Mouse (Mus musculus): ENCODE measurements around the gene Pax5. TPM values are rescaled to one million over a fixed set of nuclear protein-coding genes. Genes with fewer than 3 reads are reported as not detected.

The Pax5 gene
- polyA plus RNA-seq, 1 experiment: 6.3 TPM

GRCm38 (mm10) chr4:44482851-44483250 lies 227.4 kb downstream of the Pax5 start:
- no peak for TF ChIP-seq CTCF (IDR thresholded peaks at IDR 0.05; ENCODE audit: extremely low read depth, insufficient read length, insufficient replicate concordance, low read depth, low read length)
- TF ChIP-seq POLR2A (IDR thresholded peaks at IDR 0.05; ENCODE audit: low read depth, low read length): no peak
- H3K27ac ChIP-seq (ENCODE audit: insufficient read depth, low read depth, low read length): no peak overlapping the region
- H3K4me1 ChIP-seq (ENCODE audit: control insufficient read depth, insufficient read depth, insufficient read length, low read length): no peaks in the 10 kb centered on the region
- no peaks in the 10 kb centered on the region for H3K27me3 ChIP-seq (ENCODE audit: control insufficient read depth, insufficient read depth, low read length)
- no peak overlapping the region for H3K4me3 ChIP-seq (ENCODE audit: low read depth, low read length)
- no peaks in the 10 kb centered on the region for H3K36me3 ChIP-seq (ENCODE audit: control insufficient read depth, insufficient read depth, low read length)
- 80% methylated on average over 9 of the region's 9 CpGs for WGBS

- TF ChIP-seq CTCF (IDR thresholded peaks at IDR 0.05; ENCODE audit: extremely low read depth, insufficient read length, insufficient replicate concordance, low read depth, low read length) (no peak), POLR2A (IDR thresholded peaks at IDR 0.05; ENCODE audit: low read depth, low read length) (no peak)
- Histone ChIP-seq H3K27ac (ENCODE audit: insufficient read depth, low read depth, low read length) (no peak overlapping the region), H3K4me1 (ENCODE audit: control insufficient read depth, insufficient read depth, insufficient read length, low read length) (no peaks in the 10 kb centered on the region), H3K4me3 (ENCODE audit: low read depth, low read length) (no peak overlapping the region), H3K36me3 (ENCODE audit: control insufficient read depth, insufficient read depth, low read length) (no peaks in the 10 kb centered on the region), H3K27me3 (ENCODE audit: control insufficient read depth, insufficient read depth, low read length) (no peaks in the 10 kb centered on the region)
- 86% methylated on average over 1 of the region's 1 CpGs for WGBS
Measured at GRCm38 (mm10) chr4:44479755-44480154, 230.5 kb downstream of the Pax5 start.

Other genes with a start within 250 kb of the Pax5 start
- gene Zcchc7, start 45.4 kb upstream of the Pax5 start, polyA plus RNA-seq (2012; rRNA removed): 2.2 and 3.5 TPM in 2 replicates

All from small intestine, adult 2 months (tissue).